Mouse (Mus musculus): ENCODE results near the gene Mbnl2. TPM values are rescaled to one million over a fixed set of nuclear protein-coding genes. Genes with fewer than 3 reads are reported as not detected.

The Mbnl2 gene
- polyA plus RNA-seq, 1 experiment from 2014 or later: 23.1 TPM

GRCm38 (mm10) chr14:120342321-120342720, 66.9 kb downstream of the Mbnl2 start:
- no peaks in the 10 kb centered on the region for H3K36me3 ChIP-seq (ENCODE audit: control insufficient read depth, insufficient read depth)
- H3K9me3 ChIP-seq (ENCODE audit: control insufficient read depth, low read length): peaks cover 5% of the 10 kb centered on the region
- H3K27me3 ChIP-seq (replicated peaks; ENCODE audit: control insufficient read depth, insufficient read depth, low read length): no peaks in the 10 kb centered on the region
- H3K27ac ChIP-seq (ENCODE audit: low read length): no peak overlapping the region
- no peak overlapping the region for H3K4me2 ChIP-seq (ENCODE audit: low read length)
- no peak overlapping the region for H3K9ac ChIP-seq (replicated peaks; ENCODE audit: low read depth, low read length)
- peaks cover 6% of the 10 kb centered on the region for H3K4me1 ChIP-seq (replicated peaks; ENCODE audit: control insufficient read depth, insufficient read depth, low read length)
- H3K4me3 ChIP-seq (replicated peaks; ENCODE audit: low read length): no peak overlapping the region
- ATAC-seq: no peak
- WGBS: 89% methylated on average over 7 of the region's 7 CpGs

GRCm38 (mm10) chr14:120344641-120345040, 69.2 kb downstream of the Mbnl2 start:
- H3K36me3 ChIP-seq (ENCODE audit: control insufficient read depth, insufficient read depth): no peaks in the 10 kb centered on the region
- H3K4me3 ChIP-seq (replicated peaks; ENCODE audit: low read length): no peak overlapping the region
- 91% methylated on average over 4 of the region's 4 CpGs for WGBS
- peaks cover 5% of the 10 kb centered on the region for H3K9me3 ChIP-seq (ENCODE audit: control insufficient read depth, low read length)
- ATAC-seq: no peak
- no peaks in the 10 kb centered on the region for H3K4me1 ChIP-seq (replicated peaks; ENCODE audit: control insufficient read depth, insufficient read depth, low read length)
- H3K4me2 ChIP-seq (ENCODE audit: low read length): no peak overlapping the region
- H3K27me3 ChIP-seq (replicated peaks; ENCODE audit: control insufficient read depth, insufficient read depth, low read length): no peaks in the 10 kb centered on the region
- H3K27ac ChIP-seq (ENCODE audit: low read length): no peak overlapping the region
- no peak overlapping the region for H3K9ac ChIP-seq (replicated peaks; ENCODE audit: low read depth, low read length)

- 89% methylated on average over 11 of the region's 11 CpGs for WGBS
- H3K27ac ChIP-seq (ENCODE audit: low read length): no peak overlapping the region
- H3K4me3 ChIP-seq (replicated peaks; ENCODE audit: low read length): no peak overlapping the region
- no peak overlapping the region for H3K9ac ChIP-seq (replicated peaks; ENCODE audit: low read depth, low read length)
- no peaks in the 10 kb centered on the region for H3K27me3 ChIP-seq (replicated peaks; ENCODE audit: control insufficient read depth, insufficient read depth, low read length)
- ATAC-seq: no peak
- no peaks in the 10 kb centered on the region; the same call in 1 of the 2 replicates for H3K4me1 ChIP-seq (replicated peaks; ENCODE audit: control insufficient read depth, insufficient read depth, low read length)
- H3K4me2 ChIP-seq (ENCODE audit: low read length): no peak overlapping the region
- H3K9me3 ChIP-seq (ENCODE audit: control insufficient read depth, low read length): peaks cover 5% of the 10 kb centered on the region
- no peaks in the 10 kb centered on the region for H3K36me3 ChIP-seq (ENCODE audit: control insufficient read depth, insufficient read depth)
Measured at GRCm38 (mm10) chr14:120347410-120348315, 72.2 kb downstream of the Mbnl2 start.

GRCm38 (mm10) chr14:120349332-120349731, 73.9 kb downstream of the Mbnl2 start:
- WGBS: 88% methylated on average over 4 of the region's 4 CpGs
- Histone ChIP-seq H3K4me3 (replicated peaks; ENCODE audit: low read length) (no peak overlapping the region), H3K27me3 (replicated peaks; ENCODE audit: control insufficient read depth, insufficient read depth, low read length) (no peaks in the 10 kb centered on the region), H3K9me3 (ENCODE audit: control insufficient read depth, low read length) (peaks cover 5% of the 10 kb centered on the region), H3K9ac (replicated peaks; ENCODE audit: low read depth, low read length) (no peak overlapping the region), H3K4me1 (replicated peaks; ENCODE audit: control insufficient read depth, insufficient read depth, low read length) (no peaks in the 10 kb centered on the region; the same call in 1 of the 2 replicates), H3K36me3 (ENCODE audit: control insufficient read depth, insufficient read depth) (no peaks in the 10 kb centered on the region), H3K4me2 (ENCODE audit: low read length) (no peak overlapping the region), H3K27ac (ENCODE audit: low read length) (no peak overlapping the region)
- ATAC-seq: no peak

- H3K9ac ChIP-seq (replicated peaks; ENCODE audit: low read depth, low read length): no peak overlapping the region
- H3K4me3 ChIP-seq (replicated peaks; ENCODE audit: low read length): no peak overlapping the region
- no peaks in the 10 kb centered on the region for H3K27me3 ChIP-seq (replicated peaks; ENCODE audit: control insufficient read depth, insufficient read depth, low read length)
- WGBS: 75% methylated on average over 14 of the region's 14 CpGs
- no peaks in the 10 kb centered on the region for H3K9me3 ChIP-seq (ENCODE audit: control insufficient read depth, low read length)
- H3K4me2 ChIP-seq (ENCODE audit: low read length): no peak overlapping the region
- H3K4me1 ChIP-seq (replicated peaks; ENCODE audit: control insufficient read depth, insufficient read depth, low read length): peaks cover 8% of the 10 kb centered on the region
- no peak for ATAC-seq
- H3K36me3 ChIP-seq (ENCODE audit: control insufficient read depth, insufficient read depth): no peaks in the 10 kb centered on the region
- no peak overlapping the region for H3K27ac ChIP-seq (ENCODE audit: low read length)
Measured at GRCm38 (mm10) chr14:120352136-120352843, 76.8 kb downstream of the Mbnl2 start.

- Histone ChIP-seq H3K36me3 (ENCODE audit: control insufficient read depth, insufficient read depth) (no peaks in the 10 kb centered on the region), H3K9me3 (ENCODE audit: control insufficient read depth, low read length) (no peaks in the 10 kb centered on the region), H3K27ac (ENCODE audit: low read length) (no peak overlapping the region), H3K4me1 (replicated peaks; ENCODE audit: control insufficient read depth, insufficient read depth, low read length) (peaks cover 8% of the 10 kb centered on the region), H3K4me3 (replicated peaks; ENCODE audit: low read length) (no peak overlapping the region), H3K4me2 (ENCODE audit: low read length) (no peak overlapping the region), H3K9ac (replicated peaks; ENCODE audit: low read depth, low read length) (no peak overlapping the region), H3K27me3 (replicated peaks; ENCODE audit: control insufficient read depth, insufficient read depth, low read length) (no peaks in the 10 kb centered on the region)
- WGBS: 65% methylated on average over 11 of the region's 11 CpGs
- no peak for ATAC-seq
Measured at GRCm38 (mm10) chr14:120353211-120353610, 77.7 kb downstream of the Mbnl2 start.

- H3K36me3 ChIP-seq (ENCODE audit: control insufficient read depth, insufficient read depth): no peaks in the 10 kb centered on the region
- no peak overlapping the region for H3K27ac ChIP-seq (ENCODE audit: low read length)
- no peaks in the 10 kb centered on the region for H3K9me3 ChIP-seq (ENCODE audit: control insufficient read depth, low read length)
- H3K27me3 ChIP-seq (replicated peaks; ENCODE audit: control insufficient read depth, insufficient read depth, low read length): no peaks in the 10 kb centered on the region
- H3K9ac ChIP-seq (replicated peaks; ENCODE audit: low read depth, low read length): no peak overlapping the region
- no peak for ATAC-seq
- no peak overlapping the region for H3K4me3 ChIP-seq (replicated peaks; ENCODE audit: low read length)
- WGBS: 56% methylated on average over 6 of the region's 6 CpGs
- H3K4me1 ChIP-seq (replicated peaks; ENCODE audit: control insufficient read depth, insufficient read depth, low read length): peaks cover 8% of the 10 kb centered on the region
- H3K4me2 ChIP-seq (ENCODE audit: low read length): no peak overlapping the region
Measured at GRCm38 (mm10) chr14:120354595-120354994, 79.1 kb downstream of the Mbnl2 start.

GRCm38 (mm10) chr14:120355040-120355741, 79.7 kb downstream of the Mbnl2 start:
- H3K4me2 ChIP-seq (ENCODE audit: low read length): peak overlapping the region; percentile 30
- H3K4me1 ChIP-seq (replicated peaks; ENCODE audit: control insufficient read depth, insufficient read depth, low read length): peaks cover 8% of the 10 kb centered on the region
- H3K27ac ChIP-seq (ENCODE audit: low read length): peak overlapping the region; percentile 36
- 4% methylated on average over 14 of the region's 14 CpGs for WGBS
- H3K36me3 ChIP-seq (ENCODE audit: control insufficient read depth, insufficient read depth): no peaks in the 10 kb centered on the region
- ATAC-seq: peak; percentile 90
- H3K4me3 ChIP-seq (replicated peaks; ENCODE audit: low read length): no peak overlapping the region
- no peaks in the 10 kb centered on the region for H3K9me3 ChIP-seq (ENCODE audit: control insufficient read depth, low read length)
- H3K27me3 ChIP-seq (replicated peaks; ENCODE audit: control insufficient read depth, insufficient read depth, low read length): no peaks in the 10 kb centered on the region
- H3K9ac ChIP-seq (replicated peaks; ENCODE audit: low read depth, low read length): peak overlapping the region; percentile 41
